Mouse (Mus musculus) spleen, adult 2 months (tissue): ENCODE data around the gene Nr2f6.

Experiments used
- CTCF ChIP-seq: fragments of 200-500 bp; IDR thresholded peaks from 2 replicates; pipeline ENCODE4 v1.5.1; 2011; ENCODE audit warnings: mild to moderate bottlenecking, inconsistent platforms; ENCODE audit not compliant: insufficient read depth, insufficient read length, insufficient replicate concordance; ENCODE audit errors: extremely low read depth
- POLR2A ChIP-seq: fragments of 200-500 bp; IDR thresholded peaks from 2 replicates; pipeline ENCODE4 v1.6.1; 2011; ENCODE audit warnings: low read depth, low read length, inconsistent platforms

GRCm38 (mm10) chr8:71372427-71372826 is 9.3 kb downstream of the Nr2f6 start:
- TF ChIP-seq POLR2A (no peak), CTCF (no peak)
